Mouse (Mus musculus) limb, embryonic 14.5 days (tissue): Measurements from ENCODE around the gene 5031439G07Rik. TPM values are rescaled to one million over a fixed set of nuclear protein-coding genes. Genes with fewer than 3 reads are reported as not detected.
"Not testable (repeated sequence)": the region's sequence is repeated elsewhere in the genome, so short reads cannot be mapped to it uniquely, and the experiment has no call there.

Experiments
- ATAC-seq: fragments of 200-750 bp; cut with Nextera tagmentation; 2 replicates; pipeline ENCODE4 v1.8.0; 2017; ENCODE audit warnings: low read depth, moderate number of reproducible peaks, moderate TSS enrichment; ENCODE audit not compliant: low FRiP score
- DNase-seq: peaks from one replicate; pipeline ENCODE4 v3.0.0-alpha.2; 2015; ENCODE audit warnings: low spot score
- H3K27ac ChIP-seq: fragments of 300-500 bp; sonication (generic); replicated peaks from 2 replicates; pipeline ENCODE4 v1.5.1; 2014; ENCODE audit warnings: low read depth, mild to moderate bottlenecking, low read length, moderate library complexity, mixed read lengths
- H3K27me3 ChIP-seq: fragments of 300-500 bp; sonication (generic); 2 replicates; pipeline ENCODE4 v1.6.1; 2014; ENCODE audit warnings: low read length, mixed read lengths; ENCODE audit not compliant: control insufficient read depth, insufficient read depth
- H3K36me3 ChIP-seq: fragments of 300-500 bp; sonication (generic); 2 replicates; pipeline ENCODE4 v1.6.1; 2014; ENCODE audit warnings: mild to moderate bottlenecking, low read length, moderate library complexity, mixed read lengths; ENCODE audit not compliant: control insufficient read depth, insufficient read depth
- H3K4me1 ChIP-seq: fragments of 300-500 bp; sonication (generic); 2 replicates; pipeline ENCODE4 v1.6.1; 2014; ENCODE audit warnings: antibody characterized with exemption, low read length, mixed read lengths; ENCODE audit not compliant: control insufficient read depth, insufficient read depth
- H3K4me2 ChIP-seq: fragments of 300-500 bp; sonication (generic); replicated peaks from 2 replicates; pipeline ENCODE4 v1.6.1; 2014; ENCODE audit warnings: low read depth, mild to moderate bottlenecking, low read length, moderate library complexity; ENCODE audit not compliant: severe bottlenecking
- H3K4me3 ChIP-seq: fragments of 300-500 bp; sonication (generic); replicated peaks from 2 replicates; pipeline ENCODE4 v1.5.1; 2014; ENCODE audit warnings: low read length
- H3K9ac ChIP-seq: fragments of 300-500 bp; sonication (generic); 2 replicates; pipeline ENCODE4 v1.6.1; 2014; ENCODE audit warnings: mild to moderate bottlenecking, low read depth, low read length, moderate library complexity; ENCODE audit not compliant: severe bottlenecking
- H3K9me3 ChIP-seq: fragments of 300-500 bp; sonication (generic); 2 replicates; pipeline ENCODE4 v1.6.1; 2016; ENCODE audit warnings: low read length; ENCODE audit not compliant: control insufficient read depth
- POLR2A ChIP-seq: fragments of 200-500 bp; IDR thresholded peaks from 2 replicates; pipeline ENCODE4 v1.8.0; 2012; ENCODE audit warnings: inconsistent platforms, mild to moderate bottlenecking, moderate library complexity, borderline replicate concordance; ENCODE audit not compliant: insufficient read depth, insufficient read length; ENCODE audit errors: extremely low read depth
- WGBS: fragments of 180-500 bp; shearing (Covaris S2); extraction: QIAGEN DNeasy Blood & Tissue Kit; methylation state at CpG from one replicate; pipeline ENCODE4 v1.1.7; 2014; 5-methylcytosine and 5-hydroxymethylcytosine counted together
- polyA plus RNA-seq, 2 experiments: library from polyadenylated mRNA; depleted of rRNA in 1 of 2; stranded (reverse) in 1 of 2; unstranded in 1 of 2; fragments of >200 nt; fragmentation: Nextera tagmentation in 1 of 2; extraction: Ambion mirVana in 1 of 2; gene quantifications; 2 replicates each; pipeline versions ENCODE4 v1.2.1 to v1.2.3; 2012 to 2014

Gene 5031439G07Rik
- polyA plus RNA-seq (2012; rRNA removed) (21.8 and 25.5 TPM in 2 replicates), polyA plus RNA-seq (2014; fragmentation: Nextera tagmentation; extraction: Ambion mirVana) (12.3 and 27.0 TPM in 2 replicates)

- H3K9ac ChIP-seq = peak within 1 kb of the TSS; percentile 86
- peak; percentile 97 for DNase-seq
- WGBS = 2% methylated on average over 23 of the region's 59 CpGs
- peak within 1 kb of the TSS; percentile 55; the same call in 1 of the 2 replicates for H3K27ac ChIP-seq
- 0 out of 2 replicates have a peak, but pooled peaks have one; percentile 14 for TF ChIP-seq POLR2A
- H3K4me2 ChIP-seq = peak within 1 kb of the TSS; percentile 86
- no peaks in the 10 kb centered on the region for H3K9me3 ChIP-seq
- peaks cover 17% of the 10 kb centered on the region for H3K4me1 ChIP-seq
- 0 out of 2 replicates have a peak, but pooled peaks cover 3% of the 10 kb centered on the region for H3K36me3 ChIP-seq
- H3K27me3 ChIP-seq = no peaks in the 10 kb centered on the region
- H3K4me3 ChIP-seq = peak within 1 kb of the TSS; percentile 75
- ATAC-seq = peak; percentile 93
Measured at GRCm38 (mm10) chr15:84987874-84988825, at the start of gene 5031439G07Rik. Gene 5031439G07Rik, minus strand, starts transcription at chr15:84988551.

- DNase-seq (no peak), ATAC-seq (peak; percentile 19; the same call in 1 of the 2 replicates)
- Histone ChIP-seq H3K36me3 (no peaks in the 10 kb centered on the region), H3K4me2 (peak overlapping the region; percentile 68), H3K9ac (peak overlapping the region; percentile 73), H3K4me1 (peaks cover 18% of the 10 kb centered on the region), H3K27me3 (no peaks in the 10 kb centered on the region), H3K27ac (no peak overlapping the region), H3K9me3 (no peaks in the 10 kb centered on the region), H3K4me3 (peak overlapping the region; percentile 74)
- no peak for TF ChIP-seq POLR2A
- 5% methylated on average over 8 of the region's 8 CpGs for WGBS
Measured at GRCm38 (mm10) chr15:85037343-85037690, 49.0 kb upstream of the 5031439G07Rik start.

- H3K9me3 ChIP-seq = no peaks in the 10 kb centered on the region
- peak; percentile 54; the same call in 1 of the 2 replicates for TF ChIP-seq POLR2A
- DNase-seq (peak; percentile 94), ATAC-seq (peak; percentile 94)
- H3K9ac ChIP-seq = peak overlapping the region; percentile 73
- H3K4me3 ChIP-seq = peak overlapping the region; percentile 74
- H3K27me3 ChIP-seq = no peaks in the 10 kb centered on the region
- H3K27ac ChIP-seq = no peak overlapping the region
- H3K4me1 ChIP-seq = peaks cover 13% of the 10 kb centered on the region
- no peaks in the 10 kb centered on the region for H3K36me3 ChIP-seq
- under 1% methylated on average over 33 of the region's 75 CpGs for WGBS
- peak overlapping the region; percentile 68 for H3K4me2 ChIP-seq
Measured at GRCm38 (mm10) chr15:85036566-85037342, 48.4 kb upstream of the 5031439G07Rik start.

GRCm38 (mm10) chr15:85033916-85034315 is 45.6 kb upstream of the 5031439G07Rik start:
- not testable (repeated sequence) for H3K9ac ChIP-seq, DNase-seq

GRCm38 (mm10) chr15:85031866-85032265 is 43.5 kb upstream of the 5031439G07Rik start:
- 45% methylated on average over 3 of the region's 3 CpGs for WGBS
- H3K4me1 ChIP-seq = no peaks in the 10 kb centered on the region; the same call in 1 of the 2 replicates
- H3K27me3 ChIP-seq = no peaks in the 10 kb centered on the region
- DNase-seq (no peak), ATAC-seq (no peak)
- no peak overlapping the region for H3K27ac ChIP-seq
- H3K9ac ChIP-seq = no peak overlapping the region
- no peaks in the 10 kb centered on the region for H3K9me3 ChIP-seq
- no peak for TF ChIP-seq POLR2A
- no peak overlapping the region for H3K4me3 ChIP-seq
- H3K4me2 ChIP-seq = no peak overlapping the region
- no peaks in the 10 kb centered on the region for H3K36me3 ChIP-seq

More at GRCm38 (mm10) chr15:85033916-85034315, 45.6 kb upstream of the 5031439G07Rik start:
- H3K27ac ChIP-seq, H3K36me3 ChIP-seq, ATAC-seq, H3K9me3 ChIP-seq, H3K4me3 ChIP-seq, H3K4me1 ChIP-seq, H3K4me2 ChIP-seq, H3K27me3 ChIP-seq: not testable (repeated sequence)
- 39% methylated on average over 5 of the region's 7 CpGs for WGBS

- H3K36me3 ChIP-seq, H3K4me3 ChIP-seq, ATAC-seq, H3K4me2 ChIP-seq, DNase-seq, H3K27ac ChIP-seq, H3K9me3 ChIP-seq, H3K27me3 ChIP-seq, H3K4me1 ChIP-seq, H3K9ac ChIP-seq: not testable (repeated sequence)
- WGBS = 67% methylated on average over 1 of the region's 1 CpGs
Measured at GRCm38 (mm10) chr15:85030643-85031042, 42.3 kb upstream of the 5031439G07Rik start.

GRCm38 (mm10) chr15:85028648-85029047 is 40.3 kb upstream of the 5031439G07Rik start, which contains the start of gene Fam118a:
Gene Fam118a, plus strand, starts transcription at chr15:85028948.
- not testable (repeated sequence) for DNase-seq, H3K27ac ChIP-seq, ATAC-seq, H3K9me3 ChIP-seq, H3K36me3 ChIP-seq, H3K4me1 ChIP-seq, H3K27me3 ChIP-seq, H3K4me3 ChIP-seq, H3K4me2 ChIP-seq, H3K9ac ChIP-seq
- WGBS = 37% methylated on average over 1 of the region's 1 CpGs
